Mouse (Mus musculus): ENCODE data around the gene Arhgap15. TPM values are rescaled to one million over a fixed set of nuclear protein-coding genes. Genes with fewer than 3 reads are reported as not detected.
A peak's percentile ranks its signal among the peaks of the same experiment; 100 is the strongest.

Gene Arhgap15
- polyA plus RNA-seq, 1 experiment from 2014 or later, result 0.41 TPM

- Histone ChIP-seq H3K4me3 (ENCODE audit: low read depth, low read length) (no peak overlapping the region), H3K9me3 (ENCODE audit: control insufficient read depth, low read length) (no peaks in the 10 kb centered on the region), H3K4me2 (ENCODE audit: low read depth) (no peak overlapping the region), H3K36me3 (ENCODE audit: control insufficient read depth, insufficient read depth, low read length) (no peaks in the 10 kb centered on the region), H3K9ac (ENCODE audit: low read length) (no peak overlapping the region), H3K27me3 (ENCODE audit: control insufficient read depth, insufficient read depth, low read length) (no peaks in the 10 kb centered on the region), H3K4me1 (ENCODE audit: control insufficient read depth, insufficient read depth, low read length) (no peaks in the 10 kb centered on the region), H3K27ac (ENCODE audit: low read depth, low read length) (no peak overlapping the region)
- peak; percentile 21 for DNase-seq (ENCODE audit: low spot score)
- 36% methylated on average over 5 of the region's 5 CpGs for WGBS
- ATAC-seq (ENCODE audit: insufficient read depth, low FRiP score, low TSS enrichment), result no peak
Measured at GRCm38 (mm10) chr2:44086403-44087056, 337.9 kb downstream of the Arhgap15 start.

DNA sequence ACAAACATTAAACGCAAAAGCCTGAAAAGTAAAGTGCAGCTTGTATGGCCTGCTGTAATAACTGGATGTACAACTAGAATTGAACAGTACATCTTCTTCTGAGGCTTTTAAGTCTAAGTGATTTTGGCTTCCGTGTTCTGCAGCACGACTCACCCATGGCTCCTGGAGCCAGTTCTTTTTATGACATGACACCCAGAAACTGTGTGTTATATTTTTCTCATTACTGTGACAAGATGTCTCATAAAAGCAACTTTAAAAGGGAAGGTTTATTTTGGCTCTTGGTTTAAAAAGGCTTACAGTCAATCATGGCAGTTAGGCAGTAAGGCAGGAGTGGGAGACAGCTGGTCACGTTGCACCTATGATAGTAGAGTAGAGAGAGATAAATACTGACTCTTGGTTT lies 349.9 kb downstream of the Arhgap15 start:
- Histone ChIP-seq H3K9me3 (ENCODE audit: control insufficient read depth, low read length) (no peaks in the 10 kb centered on the region), H3K27ac (ENCODE audit: low read depth, low read length) (no peak overlapping the region), H3K36me3 (ENCODE audit: control insufficient read depth, insufficient read depth, low read length) (no peaks in the 10 kb centered on the region), H3K27me3 (ENCODE audit: control insufficient read depth, insufficient read depth, low read length) (no peaks in the 10 kb centered on the region), H3K4me1 (ENCODE audit: control insufficient read depth, insufficient read depth, low read length) (no peaks in the 10 kb centered on the region), H3K4me3 (ENCODE audit: low read depth, low read length) (no peak overlapping the region), H3K9ac (ENCODE audit: low read length) (no peak overlapping the region), H3K4me2 (ENCODE audit: low read depth) (no peak overlapping the region)
- DNase-seq (ENCODE audit: low spot score) (no peak), ATAC-seq (ENCODE audit: insufficient read depth, low FRiP score, low TSS enrichment) (no peak)
- WGBS, result 96% methylated on average over 4 of the region's 4 CpGs

- H3K4me3 ChIP-seq (ENCODE audit: low read depth, low read length), result no peak overlapping the region
- H3K27ac ChIP-seq (ENCODE audit: low read depth, low read length), result no peak overlapping the region
- H3K9ac ChIP-seq (ENCODE audit: low read length), result no peak overlapping the region
- no peaks in the 10 kb centered on the region for H3K9me3 ChIP-seq (ENCODE audit: control insufficient read depth, low read length)
- 83% methylated on average over 6 of the region's 6 CpGs for WGBS
- H3K36me3 ChIP-seq (ENCODE audit: control insufficient read depth, insufficient read depth, low read length), result no peaks in the 10 kb centered on the region
- peaks cover 7% of the 10 kb centered on the region; the same call in 1 of the 2 replicates for H3K4me1 ChIP-seq (ENCODE audit: control insufficient read depth, insufficient read depth, low read length)
- H3K4me2 ChIP-seq (ENCODE audit: low read depth), result no peak overlapping the region
- DNase-seq (ENCODE audit: low spot score) (no peak), ATAC-seq (ENCODE audit: insufficient read depth, low FRiP score, low TSS enrichment) (no peak)
- H3K27me3 ChIP-seq (ENCODE audit: control insufficient read depth, insufficient read depth, low read length), result no peaks in the 10 kb centered on the region
Measured at GRCm38 (mm10) chr2:44102351-44102750, 353.7 kb downstream of the Arhgap15 start.

DNA sequence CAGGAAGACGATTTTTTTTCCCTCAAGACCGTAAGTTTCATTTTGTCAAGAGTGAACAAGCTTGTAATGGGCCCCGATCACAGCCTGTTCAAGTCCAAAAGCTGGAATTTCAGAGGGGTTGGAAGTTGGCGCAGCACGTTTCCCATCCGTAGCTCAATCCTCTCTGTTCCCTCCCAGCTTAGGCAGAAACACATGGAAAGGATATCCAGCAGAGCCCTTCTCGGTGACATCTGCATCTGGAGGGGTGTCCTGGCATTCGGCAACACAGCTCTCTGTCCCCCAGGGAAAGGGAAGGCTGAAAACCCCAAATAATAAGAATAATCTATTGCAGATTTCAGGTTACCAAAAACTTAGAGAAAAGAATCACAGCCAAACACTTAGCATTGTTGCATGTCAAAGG lies 354.7 kb downstream of the Arhgap15 start:
- ATAC-seq (ENCODE audit: insufficient read depth, low FRiP score, low TSS enrichment), result no peak
- Histone ChIP-seq H3K4me3 (ENCODE audit: low read depth, low read length) (no peak overlapping the region), H3K9me3 (ENCODE audit: control insufficient read depth, low read length) (no peaks in the 10 kb centered on the region), H3K9ac (ENCODE audit: low read length) (no peak overlapping the region), H3K36me3 (ENCODE audit: control insufficient read depth, insufficient read depth, low read length) (no peaks in the 10 kb centered on the region), H3K4me2 (ENCODE audit: low read depth) (no peak overlapping the region), H3K27me3 (ENCODE audit: control insufficient read depth, insufficient read depth, low read length) (no peaks in the 10 kb centered on the region), H3K27ac (ENCODE audit: low read depth, low read length) (no peak overlapping the region), H3K4me1 (ENCODE audit: control insufficient read depth, insufficient read depth, low read length) (peaks cover 7% of the 10 kb centered on the region; the same call in 1 of the 2 replicates)
- no peak for DNase-seq (ENCODE audit: low spot score)
- WGBS, result 84% methylated on average over 8 of the region's 8 CpGs

DNA sequence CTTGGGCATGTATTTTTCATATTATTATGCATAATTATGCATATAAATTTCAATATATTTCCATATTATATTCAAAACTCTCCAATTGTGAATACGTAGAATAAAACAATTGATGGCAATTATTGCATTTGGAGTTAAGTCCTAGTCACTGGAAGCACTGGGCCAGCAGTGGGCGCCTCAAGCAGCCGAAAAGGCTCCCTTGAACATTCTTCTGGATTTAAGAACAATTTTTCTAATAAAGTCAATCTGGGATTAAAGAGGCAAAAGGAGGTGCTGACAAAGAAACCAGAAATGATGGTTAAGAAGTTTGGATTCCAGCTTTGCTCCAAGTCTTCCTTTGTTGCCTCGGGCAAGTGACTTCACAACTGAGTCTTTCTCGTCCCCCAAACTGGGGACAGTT lies 355.1 kb downstream of the Arhgap15 start:
- Histone ChIP-seq H3K9me3 (ENCODE audit: control insufficient read depth, low read length) (no peaks in the 10 kb centered on the region), H3K4me2 (ENCODE audit: low read depth) (no peak overlapping the region), H3K36me3 (ENCODE audit: control insufficient read depth, insufficient read depth, low read length) (no peaks in the 10 kb centered on the region), H3K27me3 (ENCODE audit: control insufficient read depth, insufficient read depth, low read length) (no peaks in the 10 kb centered on the region), H3K9ac (ENCODE audit: low read length) (no peak overlapping the region), H3K4me1 (ENCODE audit: control insufficient read depth, insufficient read depth, low read length) (peaks cover 7% of the 10 kb centered on the region; the same call in 1 of the 2 replicates), H3K27ac (ENCODE audit: low read depth, low read length) (no peak overlapping the region), H3K4me3 (ENCODE audit: low read depth, low read length) (no peak overlapping the region)
- ATAC-seq (ENCODE audit: insufficient read depth, low FRiP score, low TSS enrichment) (no peak), DNase-seq (ENCODE audit: low spot score) (no peak)
- WGBS, result 85% methylated on average over 5 of the region's 5 CpGs

DNA sequence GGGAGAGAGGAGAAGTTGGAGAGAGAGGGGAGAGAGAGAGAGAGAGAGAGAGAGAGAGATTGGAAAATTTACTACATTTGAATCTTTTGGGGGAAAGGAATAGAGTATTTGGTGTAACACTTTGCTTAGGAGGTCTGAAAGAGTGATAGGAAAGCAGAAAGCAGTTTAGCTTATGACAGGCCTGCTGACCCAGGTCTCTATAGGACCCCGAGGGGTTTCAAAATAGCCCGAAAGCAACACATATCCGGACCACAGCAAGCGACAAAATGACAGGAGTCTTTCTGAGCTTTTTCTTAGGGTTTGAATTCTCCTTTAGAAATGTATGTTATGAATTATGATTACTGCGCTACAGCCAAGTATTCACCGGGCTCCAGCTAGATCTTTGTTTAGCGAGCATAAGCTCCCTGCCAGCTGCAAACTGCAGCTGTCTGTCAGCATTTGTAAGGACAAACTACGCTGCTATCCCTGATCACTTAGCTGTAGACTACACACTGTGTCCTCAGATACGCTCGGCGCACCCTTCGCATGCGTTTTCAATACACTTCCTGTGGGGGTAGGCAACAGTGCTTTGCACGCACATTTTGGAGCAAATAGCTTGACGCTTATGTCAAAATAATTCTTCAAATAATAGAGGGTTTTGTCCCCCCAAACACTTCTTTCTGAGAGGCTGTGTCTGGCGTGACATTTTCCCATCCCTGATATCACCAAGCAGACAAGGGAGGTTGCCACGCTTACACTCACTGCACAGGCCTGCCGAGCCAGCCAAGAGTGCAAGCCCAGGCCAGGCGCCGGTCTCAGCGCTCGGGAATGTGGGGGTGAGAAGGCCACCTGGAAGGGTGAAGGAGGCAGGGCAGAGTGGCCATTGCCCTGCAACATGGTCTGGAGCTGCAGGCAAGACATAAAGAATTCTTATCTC lies 355.9 kb downstream of the Arhgap15 start:
- H3K9ac ChIP-seq (ENCODE audit: low read length), result peak overlapping the region; percentile 6; the same call in 1 of the 2 replicates
- H3K4me1 ChIP-seq (ENCODE audit: control insufficient read depth, insufficient read depth, low read length), result peaks cover 7% of the 10 kb centered on the region; the same call in 1 of the 2 replicates
- no peaks in the 10 kb centered on the region for H3K27me3 ChIP-seq (ENCODE audit: control insufficient read depth, insufficient read depth, low read length)
- H3K4me3 ChIP-seq (ENCODE audit: low read depth, low read length), result no peak overlapping the region
- 60% methylated on average over 22 of the region's 22 CpGs for WGBS
- H3K27ac ChIP-seq (ENCODE audit: low read depth, low read length), result no peak overlapping the region
- no peaks in the 10 kb centered on the region for H3K9me3 ChIP-seq (ENCODE audit: control insufficient read depth, low read length)
- ATAC-seq (ENCODE audit: insufficient read depth, low FRiP score, low TSS enrichment) (peak; percentile 63; the same call in 1 of the 2 replicates), DNase-seq (ENCODE audit: low spot score) (peak; percentile 42)
- H3K4me2 ChIP-seq (ENCODE audit: low read depth), result no peak overlapping the region
- H3K36me3 ChIP-seq (ENCODE audit: control insufficient read depth, insufficient read depth, low read length), result no peaks in the 10 kb centered on the region

DNA sequence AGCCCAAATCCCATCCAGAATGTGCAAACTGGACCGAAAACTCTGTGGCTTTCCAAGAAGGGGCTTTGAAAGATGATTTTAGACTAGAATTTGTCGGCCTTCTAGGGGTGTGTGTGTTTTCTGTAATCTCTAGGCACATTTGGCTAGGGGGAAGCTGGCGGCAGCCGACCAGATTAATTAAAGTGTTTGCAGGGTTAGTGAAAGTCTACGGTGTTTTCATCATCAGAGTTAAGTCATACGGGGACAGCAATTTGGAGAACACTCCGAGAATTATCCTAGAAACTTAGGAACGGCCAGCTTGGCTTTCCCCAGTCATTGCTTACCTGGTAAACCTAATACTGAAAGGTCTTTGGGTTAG lies 356.6 kb downstream of the Arhgap15 start:
- Histone ChIP-seq H3K9me3 (ENCODE audit: control insufficient read depth, low read length) (no peaks in the 10 kb centered on the region), H3K4me1 (ENCODE audit: control insufficient read depth, insufficient read depth, low read length) (peaks cover 7% of the 10 kb centered on the region; the same call in 1 of the 2 replicates), H3K9ac (ENCODE audit: low read length) (no peak overlapping the region), H3K36me3 (ENCODE audit: control insufficient read depth, insufficient read depth, low read length) (no peaks in the 10 kb centered on the region), H3K4me3 (ENCODE audit: low read depth, low read length) (no peak overlapping the region), H3K27me3 (ENCODE audit: control insufficient read depth, insufficient read depth, low read length) (no peaks in the 10 kb centered on the region), H3K27ac (ENCODE audit: low read depth, low read length) (no peak overlapping the region), H3K4me2 (ENCODE audit: low read depth) (no peak overlapping the region)
- ATAC-seq (ENCODE audit: insufficient read depth, low FRiP score, low TSS enrichment) (no peak), DNase-seq (ENCODE audit: low spot score) (no peak)
- WGBS, result 89% methylated on average over 8 of the region's 8 CpGs

DNA sequence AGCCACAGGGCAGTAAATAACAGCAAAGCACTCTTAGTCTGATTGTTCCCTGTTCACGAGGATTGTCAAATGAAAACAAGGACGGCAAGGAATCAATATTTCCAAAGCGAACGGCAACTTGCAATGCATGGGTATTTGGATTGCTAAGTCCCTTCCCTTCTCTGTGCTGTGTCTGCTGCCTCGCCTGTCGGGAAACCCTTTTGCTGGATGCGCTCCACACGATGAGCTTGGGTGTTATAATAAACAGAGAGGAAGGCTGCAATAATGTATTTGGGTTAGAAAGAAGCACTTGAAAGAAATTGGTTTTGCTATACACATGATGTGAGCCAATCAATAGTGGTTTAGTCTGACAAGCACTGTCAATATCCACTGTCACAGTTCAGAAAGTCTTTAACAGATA lies 357.7 kb downstream of the Arhgap15 start:
- Histone ChIP-seq H3K9me3 (ENCODE audit: control insufficient read depth, low read length) (no peaks in the 10 kb centered on the region), H3K36me3 (ENCODE audit: control insufficient read depth, insufficient read depth, low read length) (no peaks in the 10 kb centered on the region), H3K4me2 (ENCODE audit: low read depth) (no peak overlapping the region), H3K4me3 (ENCODE audit: low read depth, low read length) (no peak overlapping the region), H3K9ac (ENCODE audit: low read length) (no peak overlapping the region), H3K27ac (ENCODE audit: low read depth, low read length) (no peak overlapping the region), H3K27me3 (ENCODE audit: control insufficient read depth, insufficient read depth, low read length) (no peaks in the 10 kb centered on the region), H3K4me1 (ENCODE audit: control insufficient read depth, insufficient read depth, low read length) (peaks cover 7% of the 10 kb centered on the region; the same call in 1 of the 2 replicates)
- ATAC-seq (ENCODE audit: insufficient read depth, low FRiP score, low TSS enrichment), result no peak
- WGBS, result 83% methylated on average over 8 of the region's 8 CpGs
- no peak for DNase-seq (ENCODE audit: low spot score)

Data from neural tube, embryonic 11.5 days (tissue).